Mouse (Mus musculus): ENCODE results near the gene 2300002M23Rik.

The 2300002M23Rik gene

DNA sequence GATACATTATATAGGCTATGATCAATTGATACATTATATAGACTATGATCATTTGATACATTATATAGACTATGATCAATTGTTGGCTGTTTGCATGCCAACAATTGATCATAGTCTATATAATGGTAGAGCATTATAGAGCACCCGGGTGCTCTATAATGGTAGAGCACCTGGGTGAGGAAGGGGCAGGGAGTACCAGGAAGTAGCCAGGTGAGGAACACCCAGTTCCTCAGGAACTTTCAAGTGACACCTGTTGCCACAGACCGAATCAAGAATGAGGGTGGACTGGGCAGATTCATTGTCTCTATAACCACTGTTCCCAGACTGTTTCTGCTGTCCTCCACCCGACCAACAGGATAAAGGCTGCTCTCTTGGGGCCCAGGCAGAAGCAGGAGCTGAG is at the start of gene 2300002M23Rik:
Gene 2300002M23Rik, plus strand, starts transcription at position 301 of the 400 bp plus-strand sequence.
- no peak for DNase-seq (ENCODE audit: extremely low spot score, low spot score)

- peak; percentile 36 for DNase-seq (ENCODE audit: extremely low spot score, low spot score)
Measured at GRCm38 (mm10) chr17:35517526-35517925, 49.7 kb upstream of the 2300002M23Rik start.

DNA sequence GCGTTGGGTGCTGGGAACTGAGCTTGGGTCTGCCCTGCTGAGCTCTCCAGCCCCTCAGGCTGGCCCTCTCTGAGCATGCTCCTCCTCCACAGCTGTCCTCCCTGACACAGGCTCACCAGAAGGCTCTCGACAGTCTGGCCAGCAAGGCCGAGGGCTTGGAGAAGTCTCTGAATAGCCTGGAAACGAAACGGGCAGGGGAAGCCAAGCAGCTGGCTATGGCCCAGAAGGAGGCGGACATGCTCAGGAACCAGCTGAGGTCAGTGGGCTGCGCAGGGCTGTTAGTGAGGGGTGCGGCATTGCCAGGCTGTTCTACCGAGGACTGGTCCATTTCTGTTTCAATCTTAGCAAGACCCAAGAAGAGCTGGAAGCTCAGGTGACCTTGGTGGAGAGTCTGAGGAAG is 42.9 kb upstream of the 2300002M23Rik start:
- no peak for DNase-seq (ENCODE audit: extremely low spot score, low spot score)

- no peak for DNase-seq (ENCODE audit: extremely low spot score, low spot score)
Measured at GRCm38 (mm10) chr17:35526644-35527043, 40.6 kb upstream of the 2300002M23Rik start.

GRCm38 (mm10) chr17:35532360-35532759 is 34.9 kb upstream of the 2300002M23Rik start:
- no peak for DNase-seq (ENCODE audit: extremely low spot score, low spot score)

DNA sequence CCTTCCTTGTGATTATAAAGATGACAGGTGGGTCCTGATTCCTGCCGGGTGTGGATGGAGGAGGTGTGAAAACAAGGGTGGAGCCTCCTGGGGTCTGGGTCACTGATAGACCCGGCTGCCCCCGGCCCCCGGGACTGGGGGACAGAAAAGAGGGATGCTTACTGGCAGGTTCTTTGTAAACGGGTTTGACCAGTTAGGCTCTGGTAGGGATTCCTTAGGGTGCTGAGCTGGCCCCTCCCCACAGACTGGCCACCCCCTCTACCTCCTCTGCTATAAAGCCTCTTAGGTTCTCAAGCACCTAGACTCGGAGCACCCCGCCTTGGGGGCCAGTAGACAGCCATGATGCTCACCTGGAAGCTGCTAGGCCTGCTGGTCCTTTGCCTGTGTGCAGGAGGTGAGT is 34.3 kb upstream of the 2300002M23Rik start, which contains the start of gene Psors1c2:
Gene Psors1c2, plus strand, starts transcription at position 301 of the 400 bp plus-strand sequence.
- DNase-seq (ENCODE audit: extremely low spot score, low spot score), result no peak

- DNase-seq (ENCODE audit: extremely low spot score, low spot score), result peak; percentile 67
Measured at GRCm38 (mm10) chr17:35534343-35534742, 32.9 kb upstream of the 2300002M23Rik start.

- DNase-seq (ENCODE audit: extremely low spot score, low spot score), result no peak
Measured at GRCm38 (mm10) chr17:35537421-35537820, 29.8 kb upstream of the 2300002M23Rik start.

- DNase-seq (ENCODE audit: extremely low spot score, low spot score), result no peak
Measured at GRCm38 (mm10) chr17:35538476-35538875, 28.8 kb upstream of the 2300002M23Rik start.

- DNase-seq (ENCODE audit: extremely low spot score, low spot score), result no peak
Measured at GRCm38 (mm10) chr17:35539540-35539939, 27.7 kb upstream of the 2300002M23Rik start.

DNA sequence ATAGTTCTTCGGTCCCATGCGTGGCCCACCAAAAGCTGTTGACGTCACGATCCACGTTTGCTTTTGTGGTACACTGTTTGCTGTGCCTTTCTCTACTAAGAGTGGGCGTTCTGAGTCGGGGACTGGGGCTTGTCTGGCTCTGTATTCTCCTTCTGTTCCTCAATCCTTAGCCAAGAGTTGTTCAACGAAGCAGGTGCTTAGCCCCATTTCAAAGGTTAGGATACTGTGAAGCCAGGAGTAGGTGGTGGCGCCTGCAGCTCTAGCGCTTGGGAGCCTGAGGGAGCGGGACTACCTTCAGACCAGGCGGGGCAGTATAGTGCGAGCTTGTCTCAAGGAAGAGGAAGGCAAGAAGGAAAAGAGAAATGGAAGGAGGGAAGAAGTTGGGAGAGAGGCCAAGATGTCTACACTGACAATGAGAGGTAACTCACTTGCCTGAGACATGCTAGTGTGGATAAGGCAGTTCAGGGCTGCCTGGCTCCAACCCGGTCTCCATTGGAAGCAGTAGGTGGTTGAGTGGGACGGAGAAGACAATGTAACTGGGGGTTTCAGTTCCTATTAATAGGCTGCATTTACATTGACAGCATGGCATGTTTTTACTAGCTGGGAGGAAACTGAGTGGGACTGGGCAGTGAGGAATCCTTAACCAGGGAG is 24.4 kb upstream of the 2300002M23Rik start:
- DNase-seq (ENCODE audit: extremely low spot score, low spot score), result no peak

GRCm38 (mm10) chr17:35543412-35543861 is 23.8 kb upstream of the 2300002M23Rik start:
- no peak for DNase-seq (ENCODE audit: extremely low spot score, low spot score)

- no peak for DNase-seq (ENCODE audit: extremely low spot score, low spot score)
Measured at GRCm38 (mm10) chr17:35544001-35544400, 23.2 kb upstream of the 2300002M23Rik start.

GRCm38 (mm10) chr17:35544680-35545079 is 22.6 kb upstream of the 2300002M23Rik start:
- DNase-seq (ENCODE audit: extremely low spot score, low spot score), result peak; percentile 66

GRCm38 (mm10) chr17:35547465-35547864 is 19.8 kb upstream of the 2300002M23Rik start:
- no peak for DNase-seq (ENCODE audit: extremely low spot score, low spot score)

DNA sequence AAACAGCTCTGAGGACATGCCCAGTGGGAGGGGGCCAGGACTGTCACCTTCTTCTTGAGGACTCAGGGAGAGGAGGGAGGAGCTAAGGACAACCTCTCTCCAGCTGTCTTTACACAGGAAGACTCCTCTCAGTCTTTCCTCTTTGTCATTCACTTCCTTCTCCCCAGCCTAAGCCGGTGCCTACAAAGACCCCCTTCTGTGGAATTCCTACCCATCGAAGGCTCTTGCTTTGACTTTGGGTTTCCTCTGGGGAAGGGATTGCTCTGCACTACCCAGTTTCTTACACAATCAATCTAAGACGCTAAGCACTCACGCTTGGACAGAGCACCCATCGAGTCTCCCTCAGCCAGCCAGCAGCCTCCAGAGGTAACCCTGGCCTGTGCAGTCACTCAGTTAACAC is 18.6 kb upstream of the 2300002M23Rik start:
- DNase-seq (ENCODE audit: extremely low spot score, low spot score), result no peak

DNA sequence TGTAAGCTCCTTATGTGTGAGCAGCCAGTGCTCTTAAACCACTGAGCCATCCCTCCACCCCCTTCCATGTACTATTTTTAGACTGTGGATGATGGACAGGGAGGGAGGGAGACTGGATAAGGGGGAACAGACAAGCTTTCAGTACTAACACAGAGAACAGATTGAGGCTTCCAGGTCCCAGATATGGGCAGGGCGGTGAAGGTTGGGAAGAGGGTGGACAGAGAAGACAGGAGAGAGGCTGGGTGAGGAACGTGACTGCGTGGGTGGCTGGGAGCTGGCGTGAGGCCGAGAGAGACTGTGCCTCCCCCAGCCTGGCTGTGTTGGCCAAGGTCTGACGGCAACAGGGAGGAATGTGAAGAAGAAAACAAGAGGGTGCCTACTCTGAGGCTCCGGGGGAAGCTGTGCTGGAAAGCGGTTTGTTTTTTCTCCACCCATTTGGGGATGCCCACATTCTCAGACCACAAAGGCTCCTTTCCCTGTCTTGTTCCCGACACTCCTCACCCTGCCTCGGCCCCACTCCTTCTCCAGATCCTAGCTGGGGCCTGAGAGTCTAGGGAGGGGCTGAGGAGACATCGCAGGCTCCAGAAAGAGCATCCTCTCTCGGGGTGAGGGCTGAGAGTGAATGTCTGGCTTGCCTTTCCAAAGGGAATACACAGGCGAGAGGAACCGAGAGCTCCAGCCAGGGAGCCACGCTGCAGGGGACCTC is 17.7 kb upstream of the 2300002M23Rik start:
- no peak for DNase-seq (ENCODE audit: extremely low spot score, low spot score)

GRCm38 (mm10) chr17:35550143-35550494 is 17.1 kb upstream of the 2300002M23Rik start:
- DNase-seq (ENCODE audit: extremely low spot score, low spot score), result no peak

DNA sequence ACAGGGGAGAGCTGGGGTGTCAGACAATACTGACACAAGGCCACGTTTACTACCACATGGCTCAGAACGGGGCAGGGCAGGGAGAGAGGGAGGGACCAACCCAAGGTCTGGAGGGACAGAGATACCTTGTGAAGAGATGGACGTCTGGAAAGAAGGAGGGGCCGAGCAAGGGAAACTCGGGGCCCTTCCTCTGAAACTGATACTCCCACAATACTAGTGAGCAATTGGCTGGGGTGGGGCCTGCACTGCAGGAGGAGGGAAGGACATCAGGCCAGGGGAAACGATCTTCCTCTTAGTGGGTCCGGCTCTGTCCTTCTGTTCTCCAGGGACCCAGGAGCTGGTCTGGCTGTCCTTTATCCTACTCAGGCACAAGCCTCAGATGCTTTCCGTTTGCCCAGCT is 16.4 kb upstream of the 2300002M23Rik start:
- DNase-seq (ENCODE audit: extremely low spot score, low spot score), result no peak

DNA sequence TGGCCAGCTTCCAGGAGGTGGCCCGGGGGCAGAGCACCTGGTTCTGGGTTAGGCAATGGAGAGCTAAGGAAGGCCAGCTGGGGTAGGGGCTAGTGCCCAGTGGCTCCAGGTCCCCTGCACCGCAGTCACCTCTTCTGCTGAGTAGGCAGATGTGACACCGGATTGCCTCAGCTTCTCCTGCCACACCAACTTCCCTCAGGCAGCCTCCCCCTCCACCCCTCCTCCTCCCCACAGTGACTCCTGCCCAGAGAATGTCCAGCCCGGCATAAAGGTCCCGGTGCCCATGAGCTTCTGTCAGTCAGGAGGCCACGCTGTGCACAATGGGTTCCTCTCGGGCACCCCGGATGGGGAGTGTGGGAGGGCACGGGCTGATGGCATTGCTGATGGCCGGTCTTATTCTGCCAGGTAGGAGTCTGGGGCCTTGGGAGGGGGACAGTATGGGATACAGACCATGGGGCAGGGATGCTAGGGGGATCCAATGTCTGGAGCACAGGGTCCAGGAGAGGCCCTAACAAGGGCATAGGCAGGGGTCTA is 15.3 kb upstream of the 2300002M23Rik start, which contains the start of gene Cdsn:
Gene Cdsn, plus strand, starts transcription at position 248 of the 534 bp plus-strand sequence.
- DNase-seq (ENCODE audit: extremely low spot score, low spot score), result no peak

DNA sequence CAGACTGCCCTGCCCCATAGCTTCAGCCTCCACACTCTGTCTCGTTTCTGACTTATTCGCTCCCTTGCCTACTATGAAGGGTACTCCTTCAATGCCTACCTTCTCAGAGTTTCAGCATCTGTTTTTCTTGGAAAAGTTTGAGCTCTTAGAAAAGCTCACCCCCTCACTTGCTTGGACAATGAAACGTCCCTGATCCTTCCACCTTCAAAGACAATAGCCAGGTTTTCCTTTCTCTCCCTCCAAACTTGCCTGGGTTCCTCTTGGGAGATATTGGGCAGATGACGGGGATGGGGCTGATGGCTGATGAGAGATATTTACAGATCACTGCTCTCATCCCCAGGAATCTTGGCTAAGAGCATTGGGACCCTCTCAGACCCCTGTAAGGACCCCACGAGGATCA is 12.9 kb upstream of the 2300002M23Rik start:
- DNase-seq (ENCODE audit: extremely low spot score, low spot score), result no peak

DNA sequence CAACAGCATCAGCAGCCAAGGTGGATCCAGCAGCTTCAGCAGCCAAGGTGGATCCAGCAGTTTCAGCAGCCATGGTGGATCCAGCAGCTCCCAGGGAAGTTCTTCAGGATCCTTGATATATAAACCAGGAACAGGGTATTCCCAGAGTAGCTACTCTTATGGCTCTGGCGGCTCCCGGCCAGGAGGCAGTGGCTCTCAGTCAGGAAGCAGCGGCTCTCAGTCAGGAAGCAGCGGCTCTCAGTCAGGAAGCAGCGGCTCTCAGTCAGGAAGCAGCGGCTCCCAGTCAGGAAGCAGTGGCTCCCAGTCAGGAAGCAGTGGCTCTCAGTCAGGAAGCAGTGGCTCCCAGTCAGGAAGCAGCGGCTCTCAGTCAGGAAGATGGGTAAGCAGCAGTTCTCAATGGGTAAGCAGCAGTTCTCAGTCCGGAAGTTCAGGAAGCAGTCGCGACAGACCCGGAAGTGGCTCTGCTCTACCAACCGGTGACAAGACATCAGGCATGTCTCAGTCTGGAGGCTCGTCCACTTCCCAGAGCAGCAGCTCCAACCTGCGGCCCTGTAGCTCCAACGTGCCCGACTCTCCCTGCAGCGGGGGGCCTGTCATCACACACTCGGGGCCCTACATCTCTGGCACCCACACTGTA is 12.4 kb upstream of the 2300002M23Rik start:
- no peak for DNase-seq (ENCODE audit: extremely low spot score, low spot score)
